Mouse (Mus musculus) forebrain, embryonic 11.5 days (tissue): Measurements from ENCODE around the gene Olfr1242. TPM values are rescaled to one million over a fixed set of nuclear protein-coding genes. Genes with fewer than 3 reads are reported as not detected.

Source experiments
- ATAC-seq: fragments of 200-750 bp; cut with Nextera tagmentation; replicated peaks from 2 replicates; pipeline ENCODE4 v1.8.0; 2017; ENCODE audit warnings: moderate TSS enrichment; ENCODE audit not compliant: low FRiP score
- DNase-seq: peaks from one replicate; pipeline ENCODE4 v3.0.0-alpha.2; 2017; ENCODE audit warnings: low spot score
- H3K27ac ChIP-seq: fragments of 300-500 bp; sonication (generic); 2 replicates; pipeline ENCODE4 v1.5.1; 2014; ENCODE audit warnings: low read depth, low read length
- H3K27me3 ChIP-seq: fragments of 300-500 bp; sonication (generic); 2 replicates; pipeline ENCODE4 v1.6.1; 2014; ENCODE audit warnings: mild to moderate bottlenecking, low read length, mixed read lengths; ENCODE audit not compliant: control insufficient read depth, insufficient read depth
- H3K36me3 ChIP-seq: fragments of 300-500 bp; sonication (generic); 2 replicates; pipeline ENCODE4 v1.6.1; 2014; ENCODE audit warnings: mild to moderate bottlenecking, low read length, moderate library complexity, mixed read lengths; ENCODE audit not compliant: control insufficient read depth, insufficient read depth
- H3K4me1 ChIP-seq: fragments of 300-500 bp; sonication (generic); replicated peaks from 2 replicates; pipeline ENCODE4 v1.6.1; 2014; ENCODE audit warnings: low read length, mixed read lengths; ENCODE audit not compliant: control insufficient read depth, insufficient read depth
- H3K4me2 ChIP-seq: fragments of 300-500 bp; sonication (generic); 2 replicates; pipeline ENCODE4 v1.6.1; 2014; ENCODE audit warnings: low read depth, mild to moderate bottlenecking, low read length, moderate library complexity, mixed read lengths; ENCODE audit not compliant: severe bottlenecking
- H3K4me3 ChIP-seq: fragments of 300-500 bp; sonication (generic); 2 replicates; pipeline ENCODE4 v1.5.1; 2014; ENCODE audit warnings: low read depth, low read length
- H3K9ac ChIP-seq: fragments of 300-500 bp; sonication (generic); 2 replicates; pipeline ENCODE4 v1.6.1; 2014; ENCODE audit warnings: low read length
- H3K9me3 ChIP-seq: fragments of 300-500 bp; sonication (generic); 2 replicates; pipeline ENCODE4 v1.6.1; 2016; ENCODE audit warnings: low read length, mixed read lengths; ENCODE audit not compliant: control insufficient read depth
- whole genome bisulfite sequencing: fragments of 180-500 bp; shearing (Covaris S2); extraction: QIAGEN DNeasy Blood & Tissue Kit; methylation state at CpG from one replicate; pipeline ENCODE4 v1.1.7; 2014; 5-methylcytosine and 5-hydroxymethylcytosine counted together
- polyA plus RNA-seq: library from polyadenylated mRNA; unstranded; fragments of >200 nt; fragmentation: Nextera tagmentation; extraction: Ambion mirVana; gene quantifications from 2 replicates; pipeline ENCODE4 v1.2.1, GENCODE M21; 2014

Gene Olfr1242
- polyA plus RNA-seq = not detected in 2 replicates

- WGBS = 81% methylated on average over 1 of the region's 1 CpGs
- H3K4me2 ChIP-seq = no peak within 1 kb of the TSS
These were observed at the start of gene Olfr1242 for GRCm38 (mm10) chr2:89498235-89498634. Gene Olfr1242 (minus strand): TSS chr2:89498335.

GRCm38 (mm10) chr2:89544516-89544915 is 46.4 kb upstream of the Olfr1242 start:
- Histone ChIP-seq H3K9me3 (no peaks in the 10 kb centered on the region), H3K36me3 (no peaks in the 10 kb centered on the region), H3K27ac (no peak overlapping the region), H3K4me2 (no peak overlapping the region), H3K4me1 (no peaks in the 10 kb centered on the region), H3K9ac (no peak overlapping the region), H3K27me3 (no peaks in the 10 kb centered on the region), H3K4me3 (no peak overlapping the region)
- WGBS = 64% methylated on average over 2 of the region's 2 CpGs
- DNase-seq (no peak), ATAC-seq (peak; percentile 39; the same call in 1 of the 2 replicates)

More at GRCm38 (mm10) chr2:89498235-89498634, at the start of gene Olfr1242:
- H3K27ac ChIP-seq = no peak within 1 kb of the TSS
- DNase-seq (no peak), ATAC-seq (no peak)
- H3K4me3 ChIP-seq = no peak within 1 kb of the TSS
- H3K4me1 ChIP-seq = no peaks in the 10 kb centered on the region
- H3K27me3 ChIP-seq = no peaks in the 10 kb centered on the region
- no peaks in the 10 kb centered on the region for H3K36me3 ChIP-seq
- H3K9ac ChIP-seq = no peak within 1 kb of the TSS
- no peaks in the 10 kb centered on the region for H3K9me3 ChIP-seq

GRCm38 (mm10) chr2:89539923-89540322 is 41.8 kb upstream of the Olfr1242 start:
- ATAC-seq = no peak
- no peak overlapping the region for H3K4me2 ChIP-seq
- H3K9ac ChIP-seq = no peak overlapping the region
- H3K27ac ChIP-seq = no peak overlapping the region
- no peaks in the 10 kb centered on the region for H3K27me3 ChIP-seq
- 92% methylated on average over 1 of the region's 1 CpGs for WGBS
- DNase-seq = no peak
- H3K4me3 ChIP-seq = no peak overlapping the region
- no peaks in the 10 kb centered on the region for H3K36me3 ChIP-seq
- H3K9me3 ChIP-seq = no peaks in the 10 kb centered on the region
- no peaks in the 10 kb centered on the region for H3K4me1 ChIP-seq

- Histone ChIP-seq H3K9ac (no peak within 1 kb of the TSS), H3K9me3 (no peaks in the 10 kb centered on the region), H3K36me3 (no peaks in the 10 kb centered on the region), H3K4me1 (no peaks in the 10 kb centered on the region), H3K4me2 (no peak within 1 kb of the TSS), H3K4me3 (no peak within 1 kb of the TSS), H3K27ac (no peak within 1 kb of the TSS), H3K27me3 (no peaks in the 10 kb centered on the region)
- ATAC-seq = no peak
- no peak for DNase-seq
- WGBS = 87% methylated on average over 1 of the region's 1 CpGs
These were observed 33.3 kb upstream of the Olfr1242 start, which contains the start of gene Olfr1243 for GRCm38 (mm10) chr2:89531387-89531786. Gene Olfr1243 (minus strand): TSS chr2:89531487.

GRCm38 (mm10) chr2:89487026-89487425 is 11.1 kb downstream of the Olfr1242 start, which contains the start of gene Olfr1241:
Gene Olfr1241 (minus strand): TSS chr2:89487126.
- H3K4me2 ChIP-seq = no peak within 1 kb of the TSS
- no peak within 1 kb of the TSS for H3K4me3 ChIP-seq
- no peak for DNase-seq
- H3K36me3 ChIP-seq = no peaks in the 10 kb centered on the region
- H3K9me3 ChIP-seq = no peaks in the 10 kb centered on the region
- no peaks in the 10 kb centered on the region for H3K27me3 ChIP-seq
- H3K4me1 ChIP-seq = no peaks in the 10 kb centered on the region
- ATAC-seq = no peak
- no peak within 1 kb of the TSS for H3K27ac ChIP-seq
- H3K9ac ChIP-seq = no peak within 1 kb of the TSS

GRCm38 (mm10) chr2:89442900-89443299 is 55.2 kb downstream of the Olfr1242 start, which contains the start of gene Olfr1240:
Gene Olfr1240 (minus strand): TSS chr2:89443000.
- WGBS = 85% methylated on average over 3 of the region's 3 CpGs
- Histone ChIP-seq H3K9ac (no peak within 1 kb of the TSS), H3K4me2 (no peak within 1 kb of the TSS), H3K27ac (no peak within 1 kb of the TSS), H3K4me3 (no peak within 1 kb of the TSS), H3K4me1 (no peaks in the 10 kb centered on the region), H3K36me3 (no peaks in the 10 kb centered on the region), H3K9me3 (no peaks in the 10 kb centered on the region), H3K27me3 (no peaks in the 10 kb centered on the region)
- DNase-seq (no peak), ATAC-seq (no peak)

Other genes with a start within 250 kb of the Olfr1242 start
- gene Olfr1228, start 244.3 kb downstream of the Olfr1242 start, polyA plus RNA-seq = not detected in 2 replicates
- gene Olfr1229, start 210.3 kb downstream of the Olfr1242 start, polyA plus RNA-seq = not detected in 2 replicates
- gene Olfr1230, start 201.1 kb downstream of the Olfr1242 start, polyA plus RNA-seq = not detected in 2 replicates
- not detected in 2 replicates for gene Olfr1231, start 191.3 kb downstream of the Olfr1242 start, polyA plus RNA-seq
- gene Olfr1232, start 168.7 kb downstream of the Olfr1242 start, polyA plus RNA-seq = not detected in 2 replicates
- not detected in 2 replicates for gene Olfr1233, start 155.9 kb downstream of the Olfr1242 start, polyA plus RNA-seq
- gene Olfr1234, start 133.5 kb downstream of the Olfr1242 start, polyA plus RNA-seq = not detected in 2 replicates
- gene Olfr1238, start 88.7 kb downstream of the Olfr1242 start, polyA plus RNA-seq = not detected in 2 replicates
- gene Olfr1239, start 77.9 kb downstream of the Olfr1242 start, polyA plus RNA-seq = not detected in 2 replicates
- gene Olfr1240, start 55.3 kb downstream of the Olfr1242 start, polyA plus RNA-seq = not detected in 2 replicates
- not detected in 2 replicates for gene Olfr1241, start 11.2 kb downstream of the Olfr1242 start, polyA plus RNA-seq
- gene Olfr1243, start 33.2 kb upstream of the Olfr1242 start, polyA plus RNA-seq = not detected in 2 replicates
- gene Olfr1245, start 80.1 kb upstream of the Olfr1242 start, polyA plus RNA-seq = not detected in 2 replicates
- not detected in 2 replicates for gene Olfr1246, start 94.8 kb upstream of the Olfr1242 start, polyA plus RNA-seq
- gene Olfr1247, start 115.8 kb upstream of the Olfr1242 start, polyA plus RNA-seq = not detected in 2 replicates
- not detected in 2 replicates for gene Olfr1248, start 119.9 kb upstream of the Olfr1242 start, polyA plus RNA-seq
- not detected in 2 replicates for gene Olfr1249, start 136.6 kb upstream of the Olfr1242 start, polyA plus RNA-seq
- gene Olfr1250, start 163.1 kb upstream of the Olfr1242 start, polyA plus RNA-seq = not detected in 2 replicates
- not detected in 2 replicates for gene Olfr1251, start 173.6 kb upstream of the Olfr1242 start, polyA plus RNA-seq
- not detected in 2 replicates for gene Olfr1252, start 226.7 kb upstream of the Olfr1242 start, polyA plus RNA-seq